In the genomic region with DNA sequence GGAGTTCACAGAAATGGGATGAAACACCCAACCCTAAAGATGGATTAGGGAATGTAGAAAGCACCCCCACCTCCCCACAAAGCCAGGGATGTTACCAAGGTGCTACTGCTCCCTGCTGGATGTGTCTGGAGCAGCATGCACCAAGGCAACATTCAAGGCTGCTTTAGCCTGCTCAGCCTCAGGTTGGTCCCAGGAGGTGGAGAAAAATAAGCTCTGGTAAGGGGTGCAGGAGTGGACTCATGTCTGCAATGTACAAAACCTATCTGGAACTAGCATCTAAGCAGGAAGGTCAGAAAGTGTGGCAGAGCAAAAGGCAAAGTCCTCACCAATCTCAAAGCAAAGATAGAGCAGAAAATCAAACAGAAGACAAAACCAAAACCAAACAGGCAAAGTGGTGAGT, we compare ENCODE assay signal across 9 mouse cellular contexts. TPM values are rescaled to one million over a fixed set of nuclear protein-coding genes. Genes with fewer than 3 reads are reported as not detected.
A peak's percentile ranks its signal among the peaks of the same experiment; 100 is the strongest.
DNase-seq lines count a peak whose midpoint lies in the region; ATAC-seq and TF ChIP-seq lines count a peak whose summit lies in the region.
"Had no signal": no experiment of that assay in that cellular context is flagged by ENCODE, and none has a peak within 500 bp of the region (broad histone marks: within the 10 kb centered on the region; RNA-seq: fewer than 3 reads in every experiment).

No protein-coding gene starts in this region.

- peak; percentile 69 for TF ChIP-seq CTCF in gastrocnemius, adult 2 months (IDR thresholded peaks at IDR 0.05)
- TF ChIP-seq CTCF in cortical plate, adult 2 months (IDR thresholded peaks at IDR 0.05; ENCODE audit: extremely low read depth, insufficient read depth, low read length), result peak; percentile 57

- peaks cover 80% of the 10 kb centered on the region for H3K36me3 ChIP-seq in hindbrain, embryonic 13.5 days

- TF ChIP-seq POLR2A in cortical plate, adult 2 months (IDR thresholded peaks at IDR 0.05; ENCODE audit: extremely low read depth, insufficient read depth, low read length), result no peak

- DNase-seq in gastrocnemius, adult 2 months, result peak; percentile 34
- DNase-seq in gastrocnemius, adult 18-20 months (ENCODE audit: low spot score), result no peak
- peak; percentile 62 for DNase-seq in right cerebral cortex, postnatal 14 days
- DNase-seq in right cerebral cortex, adult 18-20 months, result no peak
- DNase-seq in lung, postnatal 4 days, result peak; percentile 55 to 63
- no peak for DNase-seq in ovary, postnatal 14 days (ENCODE audit: low spot score)

- no peak overlapping the region for H3K9ac ChIP-seq in hindbrain, embryonic 13.5 days

- H3K4me2 ChIP-seq in hindbrain, embryonic 13.5 days, result no peak overlapping the region

- H3K4me1 ChIP-seq in cortical plate, adult 2 months (ENCODE audit: control insufficient read depth, insufficient read depth, low read length), result peaks cover 1% of the 10 kb centered on the region; the same call in 1 of the 2 replicates
- no peaks in the 10 kb centered on the region for H3K4me1 ChIP-seq in hindbrain, embryonic 13.5 days (replicated peaks)

- H3K27ac ChIP-seq in gastrocnemius, adult 2 months, result no peak overlapping the region
- no peak overlapping the region for H3K27ac ChIP-seq in cortical plate, adult 2 months (ENCODE audit: insufficient read depth, low read length)
- no peak overlapping the region for H3K27ac ChIP-seq in hindbrain, embryonic 13.5 days

- no peaks in the 10 kb centered on the region for H3K27me3 ChIP-seq in hindbrain, embryonic 13.5 days

- H3K9me3 ChIP-seq in hindbrain, embryonic 13.5 days, result no peaks in the 10 kb centered on the region

- H3K4me3 ChIP-seq in gastrocnemius, adult 2 months, result no peak overlapping the region
- H3K4me3 ChIP-seq in cortical plate, adult 2 months (ENCODE audit: insufficient read depth, low read length), result no peak overlapping the region
- no peak overlapping the region for H3K4me3 ChIP-seq in hindbrain, embryonic 13.5 days

- ATAC-seq in hindbrain, embryonic 13.5 days (ENCODE audit: low FRiP score), result no peak

- intact Hi-C loops in gastrocnemius, adult 2 months (cut with DNase I), result no loop called here

RNA-seq across cellular contexts. Expression of a gene that starts 9.9 kb away (rescaled TPM):
- 1 to 10 TPM; 1.0 to 1.3 TPM for total RNA-seq in gastrocnemius, adult 2 months (2021)
- total RNA-seq in gastrocnemius, adult 18-20 months (2021), result 1 to 10 TPM in 1 of 2 experiments, under 1 TPM in 1; 0.80 to 1.1 TPM
- 2.1 TPM in 2 replicates for polyA plus RNA-seq in cortical plate, adult 2 months (2012; rRNA removed)
- 5.1 and 6.6 TPM in 2 replicates for polyA plus RNA-seq in hindbrain, embryonic 13.5 days (2015; fragmentation: Nextera tagmentation; extraction: Ambion mirVana)

RNA-seq across cellular contexts. Expression of a gene that starts 25.1 kb away (rescaled TPM):
- 1 to 10 TPM; 8.1 to 9.4 TPM for total RNA-seq in gastrocnemius, adult 2 months (2021)
- 1 to 10 TPM; 8.1 to 9.0 TPM for total RNA-seq in gastrocnemius, adult 18-20 months (2021)
- polyA plus RNA-seq in cortical plate, adult 2 months (2012; rRNA removed), result 701 and 730 TPM in 2 replicates
- 68.4 and 71.7 TPM in 2 replicates for polyA plus RNA-seq in hindbrain, embryonic 13.5 days (2015; fragmentation: Nextera tagmentation; extraction: Ambion mirVana)

RNA-seq across cellular contexts. Expression of a gene that starts 29.9 kb away (rescaled TPM):
- total RNA-seq in gastrocnemius, adult 2 months (2021), result not detected
- not detected for total RNA-seq in gastrocnemius, adult 18-20 months (2021)
- 9.3 and 10.6 TPM in 2 replicates for polyA plus RNA-seq in cortical plate, adult 2 months (2012; rRNA removed)
- 3.6 and 4.3 TPM in 2 replicates for polyA plus RNA-seq in hindbrain, embryonic 13.5 days (2015; fragmentation: Nextera tagmentation; extraction: Ambion mirVana)

RNA-seq across cellular contexts. Expression of a gene that starts 40.1 kb away (rescaled TPM):
- 1 to 10 TPM in 1 of 2 experiments, under 1 TPM in 1; 0.97 to 1.4 TPM for total RNA-seq in gastrocnemius, adult 2 months (2021)
- total RNA-seq in gastrocnemius, adult 18-20 months (2021), result 1 to 10 TPM in 1 of 2 experiments, under 1 TPM in 1; 0.57 to 1.4 TPM
- polyA plus RNA-seq in cortical plate, adult 2 months (2012; rRNA removed), result 2.6 and 3.1 TPM in 2 replicates
- 0.12 TPM in 1 of 2 replicates, not detected in the other for polyA plus RNA-seq in hindbrain, embryonic 13.5 days (2015; fragmentation: Nextera tagmentation; extraction: Ambion mirVana)

RNA-seq across cellular contexts. Expression of a gene that starts 51.8 kb away (rescaled TPM):
- total RNA-seq in gastrocnemius, adult 2 months (2021), result under 1 TPM in 1 of 2 experiments, not detected in 1; 0.08 TPM
- total RNA-seq in gastrocnemius, adult 18-20 months (2021), result not detected
- polyA plus RNA-seq in cortical plate, adult 2 months (2012; rRNA removed), result 0.15 and 0.17 TPM in 2 replicates
- 3.7 and 4.6 TPM in 2 replicates for polyA plus RNA-seq in hindbrain, embryonic 13.5 days (2015; fragmentation: Nextera tagmentation; extraction: Ambion mirVana)
- total RNA-seq: heart, adult 18-20 months had no signal

Comparison
In these comparisons a context has a peak if more than half of its experiments do, and no peak if none do; other contexts are left out.
1. DNase-seq: peak in gastrocnemius, adult 2 months (single experiment), right cerebral cortex, postnatal 14 days (single experiment) and lung, postnatal 4 days (2 of 2); none in gastrocnemius, adult 18-20 months (single experiment), right cerebral cortex, adult 18-20 months (single experiment) and ovary, postnatal 14 days (single experiment).